Mouse (Mus musculus): Measurements from ENCODE around the gene Carm1.

DNA sequence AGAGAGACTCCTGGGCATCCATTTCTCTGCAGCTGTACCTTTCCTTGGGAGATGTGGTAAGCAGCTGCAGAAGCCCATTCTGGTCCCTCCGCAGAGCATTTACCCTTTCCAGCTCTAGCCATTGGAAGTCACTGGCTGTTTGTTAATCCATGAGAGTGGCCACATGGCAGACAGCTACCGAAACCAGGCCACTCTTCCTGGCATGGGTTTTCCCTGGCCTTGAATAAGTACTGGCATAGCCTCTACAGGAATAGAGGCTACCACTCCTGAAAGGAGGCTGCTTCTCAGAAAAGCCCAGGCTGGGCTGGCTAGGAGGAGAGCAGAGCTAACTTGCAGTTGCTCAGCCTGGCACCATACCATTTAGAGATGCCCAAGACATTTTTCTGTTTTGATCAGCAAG lies 4.4 kb downstream of the Carm1 start:
- no peak for TF ChIP-seq POLR2A (IDR thresholded peaks at IDR 0.05; ENCODE audit: low read depth, low read length)
- no peak for TF ChIP-seq CTCF (IDR thresholded peaks at IDR 0.05; ENCODE audit: borderline replicate concordance, insufficient read depth, low read length)

Data from embryonic fibroblast, embryonic 13.5 days (primary cell).